Mouse (Mus musculus): ENCODE data around the gene Ptprm. TPM values are rescaled to one million over a fixed set of nuclear protein-coding genes. Genes with fewer than 3 reads are reported as not detected.

Ptprm gene
- polyA plus RNA-seq, 1 experiment, result 28.1 TPM

GRCm38 (mm10) chr17:66637951-66638722, 716.1 kb downstream of the Ptprm start:
- Histone ChIP-seq H3K4me1 (ENCODE audit: control insufficient read depth, insufficient read depth, low read length) (no peaks in the 10 kb centered on the region), H3K4me3 (ENCODE audit: insufficient read depth, low read length) (no peak overlapping the region), H3K27ac (ENCODE audit: insufficient read depth, low read length) (no peak overlapping the region)
- no peak for TF ChIP-seq POLR2A (IDR thresholded peaks at IDR 0.05; ENCODE audit: low read depth, low read length)
- TF ChIP-seq CTCF (IDR thresholded peaks at IDR 0.05; ENCODE audit: borderline replicate concordance, insufficient read depth, low read length), result no peak

- Histone ChIP-seq H3K4me3 (ENCODE audit: insufficient read depth, low read length) (no peak overlapping the region), H3K4me1 (ENCODE audit: control insufficient read depth, insufficient read depth, low read length) (no peaks in the 10 kb centered on the region), H3K27ac (ENCODE audit: insufficient read depth, low read length) (no peak overlapping the region)
- TF ChIP-seq POLR2A (IDR thresholded peaks at IDR 0.05; ENCODE audit: low read depth, low read length) (no peak), CTCF (IDR thresholded peaks at IDR 0.05; ENCODE audit: borderline replicate concordance, insufficient read depth, low read length) (no peak)
Observed at GRCm38 (mm10) chr17:66619996-66620656, 734.1 kb downstream of the Ptprm start.

GRCm38 (mm10) chr17:66619255-66619826, 734.9 kb downstream of the Ptprm start:
- Histone ChIP-seq H3K4me1 (ENCODE audit: control insufficient read depth, insufficient read depth, low read length) (no peaks in the 10 kb centered on the region), H3K27ac (ENCODE audit: insufficient read depth, low read length) (no peak overlapping the region), H3K4me3 (ENCODE audit: insufficient read depth, low read length) (no peak overlapping the region)
- TF ChIP-seq CTCF (IDR thresholded peaks at IDR 0.05; ENCODE audit: borderline replicate concordance, insufficient read depth, low read length), result no peak
- TF ChIP-seq POLR2A (IDR thresholded peaks at IDR 0.05; ENCODE audit: low read depth, low read length), result no peak

All from embryonic fibroblast, embryonic 13.5 days (primary cell).